Mouse (Mus musculus) cerebellum, adult 2 months (tissue): ENCODE data around the gene Gm35549. TPM values are rescaled to one million over a fixed set of nuclear protein-coding genes. Genes with fewer than 3 reads are reported as not detected.
A peak's percentile ranks its signal among the peaks of the same experiment; 100 is the strongest.

Source experiments
- DNase-seq, 2 experiments: peaks; one replicate each; pipeline ENCODE4 v3.0.0; 2021
- H3K27ac ChIP-seq: fragments of 200-500 bp; 2 replicates; pipeline ENCODE4 v1.5.1; 2012; ENCODE audit warnings: low read length, control low read depth, inconsistent platforms; ENCODE audit not compliant: insufficient read depth
- H3K27me3 ChIP-seq: fragments of 200-500 bp; 2 replicates; pipeline ENCODE4 v1.6.1; 2012; ENCODE audit warnings: inconsistent platforms, mild to moderate bottlenecking, low read length, moderate library complexity; ENCODE audit not compliant: control insufficient read depth, insufficient read depth
- H3K4me1 ChIP-seq: fragments of 200-500 bp; 2 replicates; pipeline ENCODE4 v1.6.1; 2011; ENCODE audit warnings: low read length; ENCODE audit not compliant: control insufficient read depth, insufficient read depth
- H3K4me3 ChIP-seq: fragments of 200-500 bp; replicated peaks from 2 replicates; pipeline ENCODE3; 2011; ENCODE audit warnings: mild to moderate bottlenecking, low read depth, low read length, control low read depth; ENCODE audit not compliant: insufficient read depth
- CTCF ChIP-seq: fragments of 200-500 bp; IDR thresholded peaks from 2 replicates; pipeline ENCODE4 v1.5.1; 2011; ENCODE audit warnings: low read depth, mild to moderate bottlenecking, control low read depth, low read length, moderate library complexity, borderline replicate concordance; ENCODE audit not compliant: insufficient read depth
- POLR2A ChIP-seq: fragments of 200-500 bp; IDR thresholded peaks from 2 replicates; pipeline ENCODE4 v1.6.1; 2011; ENCODE audit warnings: low read length, control low read depth, borderline replicate concordance; ENCODE audit not compliant: insufficient read depth
- whole genome bisulfite sequencing: fragments of 180-500 bp; shearing (Covaris S2); methylation state at CpG from one replicate; pipeline ENCODE4 v1.1.7; 2018; 5-methylcytosine and 5-hydroxymethylcytosine counted together
- polyA plus RNA-seq: library from polyadenylated mRNA; depleted of rRNA; stranded (reverse); fragments of >200 nt; gene quantifications from 2 replicates; pipeline ENCODE4 v1.2.3, GENCODE M21; 2012; rRNA removed

The Gm35549 gene
- polyA plus RNA-seq, result not detected in 2 replicates

GRCm38 (mm10) chr9:122843760-122844159, at the start of gene Gm35549:
Gene Gm35549, minus strand, starts transcription at chr9:122844035.
- Histone ChIP-seq H3K4me1 (no peaks in the 10 kb centered on the region), H3K27me3 (no peaks in the 10 kb centered on the region), H3K27ac (no peak within 1 kb of the TSS), H3K4me3 (no peak within 1 kb of the TSS)
- DNase-seq, result no peak
- WGBS, result 45% methylated on average over 3 of the region's 3 CpGs
- TF ChIP-seq POLR2A (no peak), CTCF (no peak)

GRCm38 (mm10) chr9:122886372-122887179, 42.7 kb upstream of the Gm35549 start:
- no peaks in the 10 kb centered on the region for H3K4me1 ChIP-seq
- no peak for TF ChIP-seq CTCF
- TF ChIP-seq POLR2A, result peak; percentile 54; the same call in 1 of the 2 replicates
- peak; percentile 74 to 76 for DNase-seq
- peak overlapping the region; percentile 52 for H3K4me3 ChIP-seq
- H3K27me3 ChIP-seq, result no peaks in the 10 kb centered on the region
- 6% methylated on average over 54 of the region's 54 CpGs for WGBS
- H3K27ac ChIP-seq, result peak overlapping the region; percentile 17; the same call in 1 of the 2 replicates

- Histone ChIP-seq H3K27ac (no peak within 1 kb of the TSS), H3K4me1 (no peaks in the 10 kb centered on the region), H3K4me3 (peak within 1 kb of the TSS; percentile 52), H3K27me3 (no peaks in the 10 kb centered on the region)
- WGBS, result 89% methylated on average over 3 of the region's 3 CpGs
- TF ChIP-seq CTCF (no peak), POLR2A (no peak)
- DNase-seq, result no peak
Measured at GRCm38 (mm10) chr9:122885385-122885784, 41.5 kb upstream of the Gm35549 start, which contains the start of gene Zkscan7. Gene Zkscan7, plus strand, starts transcription at chr9:122885685.

- WGBS, result 95% methylated on average over 2 of the region's 2 CpGs
- no peak for TF ChIP-seq CTCF
- no peak for TF ChIP-seq POLR2A
- Histone ChIP-seq H3K27ac (no peak overlapping the region), H3K4me3 (no peak overlapping the region), H3K27me3 (no peaks in the 10 kb centered on the region; the same call in 1 of the 2 replicates), H3K4me1 (no peaks in the 10 kb centered on the region)
- DNase-seq, result no peak
Measured at GRCm38 (mm10) chr9:122875145-122875544, 31.3 kb upstream of the Gm35549 start.

GRCm38 (mm10) chr9:122874653-122875052, 30.8 kb upstream of the Gm35549 start:
- Histone ChIP-seq H3K27me3 (no peaks in the 10 kb centered on the region; the same call in 1 of the 2 replicates), H3K27ac (no peak overlapping the region), H3K4me3 (no peak overlapping the region), H3K4me1 (no peaks in the 10 kb centered on the region)
- 65% methylated on average over 1 of the region's 1 CpGs for WGBS
- TF ChIP-seq CTCF, result no peak
- no peak for TF ChIP-seq POLR2A
- no peak for DNase-seq

GRCm38 (mm10) chr9:122872595-122872994, 28.8 kb upstream of the Gm35549 start:
- TF ChIP-seq CTCF (no peak), POLR2A (no peak)
- 87% methylated on average over 4 of the region's 4 CpGs for WGBS
- H3K4me3 ChIP-seq, result no peak overlapping the region
- H3K4me1 ChIP-seq, result no peaks in the 10 kb centered on the region
- no peak for DNase-seq
- no peak overlapping the region for H3K27ac ChIP-seq
- no peaks in the 10 kb centered on the region; the same call in 1 of the 2 replicates for H3K27me3 ChIP-seq

GRCm38 (mm10) chr9:122866192-122866591, 22.4 kb upstream of the Gm35549 start:
- Histone ChIP-seq H3K4me3 (peak overlapping the region; percentile 69), H3K27me3 (no peaks in the 10 kb centered on the region), H3K27ac (no peak overlapping the region), H3K4me1 (peaks cover 6% of the 10 kb centered on the region; the same call in 1 of the 2 replicates)
- no peak for TF ChIP-seq POLR2A
- no peak for TF ChIP-seq CTCF
- DNase-seq, result no peak
- WGBS, result 67% methylated on average over 4 of the region's 4 CpGs
